Mouse (Mus musculus) urinary bladder, adult 2 months (tissue): ENCODE results near the gene Kcnt2. TPM values are rescaled to one million over a fixed set of nuclear protein-coding genes. Genes with fewer than 3 reads are reported as not detected.

ENCODE experiments used
- DNase-seq: peaks from one replicate; pipeline ENCODE4 v3.0.0; 2022; ENCODE audit warnings: low spot score
- polyA plus RNA-seq: library from polyadenylated mRNA; depleted of rRNA; stranded (reverse); fragments of >200 nt; gene quantifications from 2 replicates; pipeline ENCODE4 v1.2.3, GENCODE M21; 2012

Gene Kcnt2
- polyA plus RNA-seq, 1 experiment: 1.3 TPM

DNA sequence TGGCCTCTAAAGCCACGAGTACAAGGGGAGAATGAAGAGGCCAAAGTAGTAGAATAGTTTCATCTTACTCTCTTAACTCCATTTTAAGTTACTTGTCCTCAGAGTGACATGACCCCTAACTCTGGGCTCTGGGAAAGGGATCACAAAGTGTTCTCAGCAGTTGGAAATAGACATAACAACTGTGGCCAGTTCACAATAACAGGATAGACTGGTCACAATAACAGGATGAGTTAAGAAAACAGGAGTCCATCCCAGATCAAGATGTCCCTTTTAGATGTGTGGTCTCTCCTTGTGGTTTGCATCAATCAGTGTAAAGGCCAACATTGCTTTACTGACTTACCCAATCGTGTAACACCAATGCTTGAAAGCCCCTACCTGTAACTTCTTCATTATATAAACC, 132.8 kb downstream of the Kcnt2 start:
- no peak for DNase-seq

DNA sequence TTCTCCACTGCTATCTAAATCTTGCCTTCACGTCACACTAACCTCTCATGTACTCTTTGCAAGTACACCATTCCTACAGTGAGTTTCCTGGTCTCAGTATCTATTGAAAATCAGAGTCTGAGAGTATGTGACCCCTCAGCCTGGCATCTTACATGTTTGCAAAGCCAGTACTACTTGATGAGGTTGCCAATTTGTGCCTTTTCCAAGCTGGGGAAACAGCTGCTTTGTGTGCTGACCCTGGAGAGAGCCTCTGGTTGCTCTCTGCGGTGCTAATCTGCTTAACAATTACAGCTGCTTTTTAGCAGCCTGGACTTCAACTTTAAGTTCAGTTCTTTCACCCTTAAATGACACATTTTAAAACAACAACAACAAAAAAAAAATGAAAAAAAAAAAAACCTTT, 133.6 kb downstream of the Kcnt2 start:
- DNase-seq: no peak

DNA sequence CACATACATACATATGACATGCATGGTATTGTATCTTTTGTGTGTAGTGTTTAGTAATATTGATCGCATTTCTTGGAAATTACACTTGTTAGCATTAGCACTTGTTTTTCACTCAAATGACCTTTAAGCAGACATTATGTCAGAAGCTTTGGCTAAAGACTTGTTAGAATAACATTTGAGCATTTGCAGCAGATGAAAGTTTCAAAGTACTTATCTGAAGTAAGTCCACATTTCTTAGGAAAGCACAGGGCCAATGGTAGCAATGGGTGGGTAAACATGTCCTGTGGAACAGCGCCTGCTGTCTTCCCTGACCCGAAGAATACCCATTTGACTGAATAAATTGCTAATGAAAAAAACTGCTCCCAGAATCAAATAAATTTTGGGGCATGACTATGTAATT, 135.1 kb downstream of the Kcnt2 start:
- no peak for DNase-seq

DNA sequence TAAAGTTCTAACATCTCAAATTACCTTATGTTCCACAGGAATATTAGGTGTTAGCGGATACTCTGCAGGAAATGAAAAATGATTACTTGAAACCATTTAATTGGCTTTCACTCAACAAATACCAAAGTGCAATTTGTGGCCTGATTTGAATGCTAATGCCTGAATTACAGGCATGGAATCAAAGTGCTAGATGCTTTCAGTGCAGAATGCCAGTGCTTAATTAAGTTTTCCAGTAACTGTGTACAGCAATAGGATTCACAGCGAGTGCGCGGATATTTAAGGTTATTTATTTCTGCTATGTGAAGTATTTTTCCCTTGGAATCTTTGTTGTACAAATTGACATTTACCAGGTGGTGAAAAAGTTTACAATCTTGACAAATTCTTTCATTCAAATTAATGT, 144.3 kb downstream of the Kcnt2 start:
- DNase-seq: no peak

- DNase-seq: no peak
Observed at GRCm38 (mm10) chr1:140397756-140398155, 151.8 kb downstream of the Kcnt2 start.

GRCm38 (mm10) chr1:140406631-140407288, 160.8 kb downstream of the Kcnt2 start:
- DNase-seq: no peak

GRCm38 (mm10) chr1:140415761-140416160, 169.8 kb downstream of the Kcnt2 start:
- DNase-seq: no peak

DNA sequence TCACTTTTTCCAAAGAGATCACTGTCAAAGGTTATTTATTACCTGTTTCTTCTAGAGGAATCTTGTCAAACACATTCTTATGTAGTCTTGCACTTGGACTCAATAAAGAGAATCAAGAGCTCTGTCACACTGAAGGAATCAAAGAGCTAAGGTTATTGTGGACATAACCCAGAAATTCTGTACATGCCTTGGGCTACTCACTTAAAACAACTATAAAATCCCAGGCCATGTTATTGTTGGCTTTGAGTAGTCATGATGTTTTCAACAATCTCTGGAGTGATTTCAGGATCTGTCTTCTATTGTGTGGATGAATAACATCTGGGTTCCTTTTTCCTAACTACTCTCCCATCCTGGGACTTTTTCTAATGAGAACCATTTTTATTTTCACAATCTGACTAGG, 177.0 kb downstream of the Kcnt2 start:
- DNase-seq: no peak

DNA sequence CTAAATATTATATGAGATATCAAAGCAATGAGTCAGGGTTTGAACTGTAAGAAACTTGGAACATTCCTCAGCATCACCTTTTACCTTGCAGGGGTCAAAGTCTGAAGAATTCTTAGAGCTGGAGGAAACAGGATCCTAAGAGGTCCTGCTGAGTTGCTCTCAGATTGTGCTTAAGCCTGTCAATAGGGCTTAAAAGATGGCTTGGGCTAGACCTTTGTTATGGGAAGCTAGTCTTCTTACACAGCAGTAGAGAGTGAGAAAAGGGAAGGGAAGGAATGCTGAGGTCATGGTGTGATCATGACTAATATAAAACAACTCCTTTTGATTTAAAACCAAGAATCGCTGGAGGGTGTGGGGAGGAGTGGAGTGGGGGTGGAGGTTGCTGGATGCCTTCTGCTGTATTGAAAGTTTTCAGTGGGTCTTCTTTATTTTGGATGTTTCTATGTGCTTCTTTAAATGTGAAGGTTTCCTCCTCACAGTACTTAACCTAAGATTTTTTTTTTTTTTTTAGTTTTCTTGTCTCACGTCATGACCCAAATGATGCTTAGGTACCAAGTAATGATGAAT, 183.4 kb downstream of the Kcnt2 start:
- no peak for DNase-seq

DNA sequence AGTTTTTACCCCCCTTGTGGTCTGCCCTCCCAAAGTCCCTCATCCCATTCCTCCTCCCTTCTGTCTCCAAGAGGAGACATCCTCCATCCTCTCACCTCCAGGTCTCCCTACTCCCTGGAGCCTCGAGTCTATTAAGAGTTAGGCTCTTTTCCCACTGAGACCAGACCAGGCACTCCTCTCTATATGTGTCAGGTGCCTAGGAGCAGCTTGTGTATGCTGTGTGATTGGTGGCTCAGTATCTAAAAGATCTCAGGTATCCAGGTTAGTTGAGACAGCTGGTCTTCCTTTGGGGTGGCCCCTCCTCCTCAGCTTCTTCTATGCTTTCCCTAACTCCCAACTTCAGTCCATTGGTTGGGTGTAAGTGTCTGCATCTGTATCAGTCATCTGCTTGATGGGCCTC, 186.1 kb downstream of the Kcnt2 start:
- DNase-seq: no peak

DNA sequence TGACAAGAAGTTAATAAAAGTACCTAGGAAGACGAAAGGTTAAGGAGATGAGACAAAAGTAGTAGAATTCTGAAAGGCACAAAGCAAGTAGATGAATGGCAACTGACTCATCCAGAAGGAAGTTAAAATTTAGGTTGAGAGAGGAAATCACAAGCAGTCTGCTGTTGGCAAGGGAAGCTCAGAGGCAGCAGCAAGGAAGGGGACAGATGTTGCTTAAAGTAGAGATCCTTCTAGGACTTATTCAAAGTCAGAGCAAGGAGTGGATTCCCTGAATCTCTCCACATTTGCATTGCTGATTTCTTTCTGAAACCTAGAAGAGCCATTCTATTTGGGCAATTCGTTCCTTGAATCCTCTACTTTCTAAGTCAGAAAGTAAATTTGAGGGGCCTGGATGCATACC, 188.8 kb downstream of the Kcnt2 start:
- no peak for DNase-seq

- DNase-seq: no peak
Observed at GRCm38 (mm10) chr1:140438176-140438575, 192.2 kb downstream of the Kcnt2 start.

DNA sequence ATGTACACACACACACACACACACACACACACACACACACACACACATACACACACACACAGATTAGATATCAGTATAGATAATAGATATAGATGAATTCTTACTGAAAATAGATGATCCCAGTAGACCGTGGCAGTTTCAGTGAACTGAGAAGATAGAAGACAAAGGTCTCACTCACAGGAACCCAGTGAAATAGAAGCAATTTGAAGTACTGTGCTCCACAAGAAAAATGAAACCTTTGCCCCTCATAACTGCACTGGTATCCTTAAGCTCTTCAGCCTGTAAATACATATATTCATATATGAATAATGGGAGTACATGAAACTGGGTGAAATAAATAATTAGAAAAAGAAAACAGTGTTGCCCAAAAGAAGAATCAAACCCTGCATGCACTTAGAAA, 197.9 kb downstream of the Kcnt2 start:
- no peak for DNase-seq

GRCm38 (mm10) chr1:140444394-140444793, 198.4 kb downstream of the Kcnt2 start:
- DNase-seq: no peak

- no peak for DNase-seq
Observed at GRCm38 (mm10) chr1:140451461-140451860, 205.5 kb downstream of the Kcnt2 start.

GRCm38 (mm10) chr1:140451924-140452323, 206.0 kb downstream of the Kcnt2 start:
- DNase-seq: no peak

DNA sequence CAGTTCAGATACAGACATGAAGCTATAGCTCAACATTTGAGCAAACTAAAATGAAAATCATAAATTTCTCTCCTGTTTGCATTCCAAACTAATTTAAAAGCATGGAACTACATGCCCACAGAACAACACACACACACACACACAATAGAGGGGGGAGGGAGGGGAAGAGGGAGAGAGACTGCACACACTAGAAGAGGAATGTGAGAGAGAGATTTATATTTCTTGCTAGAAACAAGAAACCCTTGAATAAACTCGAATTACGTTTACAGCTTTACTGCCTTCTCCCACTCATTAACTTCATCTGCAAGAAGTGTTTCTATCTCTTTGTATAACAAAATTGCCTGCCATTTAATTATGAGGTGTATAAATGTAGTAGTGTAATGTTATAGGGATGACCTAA, 209.9 kb downstream of the Kcnt2 start:
- DNase-seq: no peak

DNA sequence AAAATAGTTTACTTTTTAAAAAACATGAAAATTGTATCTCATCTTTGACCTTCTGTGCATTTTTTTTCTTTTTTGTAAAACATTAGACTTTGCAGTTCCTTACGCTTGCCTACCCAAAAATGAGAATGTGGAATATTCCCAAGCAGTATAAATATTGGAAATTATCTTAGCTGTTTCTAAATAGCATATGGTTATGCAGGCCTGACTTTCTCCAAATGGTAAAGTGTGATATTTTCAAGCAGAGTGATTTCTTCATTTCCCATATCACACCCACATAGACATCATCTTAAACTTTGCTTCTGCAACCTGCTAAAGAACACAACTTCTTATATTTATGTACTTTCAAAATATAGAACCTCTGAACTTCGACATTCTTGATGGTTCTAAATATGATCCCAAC, 210.9 kb downstream of the Kcnt2 start:
- no peak for DNase-seq

DNA sequence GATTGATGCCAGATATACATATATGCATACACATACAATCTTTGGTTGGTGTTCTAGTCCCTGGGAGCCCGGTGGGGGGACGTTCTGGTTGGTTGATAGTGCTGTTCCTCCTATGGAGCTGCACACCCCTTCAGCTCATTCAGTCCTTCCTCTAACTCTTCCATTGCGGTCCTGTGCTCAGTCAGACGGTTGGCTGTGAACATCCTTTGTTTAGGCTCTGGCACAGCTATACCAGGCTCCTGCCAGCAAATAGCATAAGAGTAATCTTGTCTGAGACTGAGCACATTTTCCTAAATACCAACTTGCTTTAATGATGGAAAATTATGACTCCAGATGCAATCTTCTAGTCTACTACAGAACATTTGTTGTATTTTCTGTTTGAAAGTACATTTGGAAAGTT, 222.4 kb downstream of the Kcnt2 start:
- no peak for DNase-seq

DNA sequence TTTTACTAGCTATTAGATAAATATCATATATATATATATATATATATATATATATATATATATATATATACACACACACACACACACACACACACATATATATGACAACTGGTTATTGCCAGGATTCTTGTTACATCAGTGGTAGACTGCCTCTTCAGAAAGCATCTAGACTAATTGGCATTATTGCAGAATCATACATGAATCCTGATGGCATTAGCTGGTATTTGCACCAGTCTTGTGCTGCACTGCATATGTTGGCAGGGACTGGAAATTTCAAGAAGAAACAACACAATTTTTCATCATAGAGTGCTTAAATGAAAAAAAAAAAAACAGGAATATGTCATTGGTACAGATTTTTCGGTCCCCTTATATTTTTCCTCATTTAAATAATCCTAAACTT, 223.6 kb downstream of the Kcnt2 start:
- no peak for DNase-seq

GRCm38 (mm10) chr1:140476921-140477320, 231.0 kb downstream of the Kcnt2 start:
- no peak for DNase-seq

GRCm38 (mm10) chr1:140484016-140484415, 238.1 kb downstream of the Kcnt2 start:
- DNase-seq: no peak

DNA sequence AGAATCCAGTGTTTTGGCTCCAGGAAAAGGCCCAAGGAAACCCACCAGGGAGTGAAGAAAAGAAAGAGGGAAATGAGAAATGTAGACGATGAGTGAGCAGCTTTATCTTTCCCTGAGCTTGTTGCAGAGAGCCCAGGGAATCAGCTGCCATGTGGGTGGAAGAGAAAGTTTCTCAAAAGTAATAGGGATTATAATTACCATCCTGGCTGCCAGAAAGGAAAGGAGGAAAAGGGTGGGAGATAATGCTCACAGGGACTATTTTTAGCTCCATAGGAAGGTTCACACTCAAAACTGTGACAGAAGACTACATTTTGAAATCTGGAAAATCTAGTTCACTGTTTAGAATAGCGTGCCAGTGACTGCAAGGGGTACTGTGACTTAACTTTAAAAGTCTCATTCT, 243.9 kb downstream of the Kcnt2 start:
- no peak for DNase-seq

DNA sequence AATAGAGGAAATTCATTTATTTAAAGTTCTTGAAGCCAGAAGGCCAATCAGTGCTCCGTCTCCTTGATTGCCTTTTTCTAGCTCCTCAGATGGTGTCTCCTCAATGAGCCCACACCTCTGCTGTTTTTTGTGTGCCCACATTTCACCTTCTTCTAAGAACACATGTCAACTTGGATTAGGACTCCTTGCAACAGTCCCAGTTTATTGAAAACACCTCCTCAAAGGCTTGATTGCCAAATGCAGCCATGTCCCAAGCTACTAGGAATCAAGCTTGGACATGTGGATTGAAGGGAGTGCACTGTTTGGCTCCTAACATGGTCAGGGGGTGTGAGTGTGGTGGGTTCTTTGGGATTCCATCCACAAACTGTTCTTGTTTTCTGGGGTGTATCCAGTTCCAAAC, 245.4 kb downstream of the Kcnt2 start:
- no peak for DNase-seq
